Mouse (Mus musculus) hindbrain, embryonic 10.5 days (tissue): ENCODE results near the gene Rabl6. TPM values are rescaled to one million over a fixed set of nuclear protein-coding genes. Genes with fewer than 3 reads are reported as not detected.
"Not testable (repeated sequence)": the region's sequence is repeated elsewhere in the genome, so short reads cannot be mapped to it uniquely, and the experiment has no call there.

Experiments
- DNase-seq: peaks from one replicate; pipeline ENCODE4 v3.0.0-alpha.2; 2017; ENCODE audit warnings: low spot score
- H3K27ac ChIP-seq: fragments of 300-500 bp; sonication (generic); 2 replicates; pipeline ENCODE4 v1.5.1; 2016; ENCODE audit warnings: mild to moderate bottlenecking, moderate library complexity
- H3K27me3 ChIP-seq: fragments of 300-500 bp; sonication (generic); 2 replicates; pipeline ENCODE4 v1.6.1; 2016; ENCODE audit warnings: mild to moderate bottlenecking; ENCODE audit not compliant: poor library complexity, insufficient read depth, severe bottlenecking
- H3K36me3 ChIP-seq: fragments of 300-500 bp; sonication (generic); 2 replicates; pipeline ENCODE4 v1.6.1; 2016; ENCODE audit warnings: mild to moderate bottlenecking, moderate library complexity
- H3K4me1 ChIP-seq: fragments of 300-500 bp; sonication (generic); replicated peaks from 2 replicates; pipeline ENCODE4 v1.6.1; 2016; ENCODE audit warnings: mild to moderate bottlenecking
- H3K4me3 ChIP-seq: fragments of 300-500 bp; sonication (generic); 2 replicates; pipeline ENCODE4 v1.5.1; 2016; ENCODE audit warnings: mild to moderate bottlenecking, moderate library complexity
- H3K9me3 ChIP-seq: fragments of 300-500 bp; sonication (generic); 2 replicates; pipeline ENCODE4 v1.6.1; 2016; ENCODE audit warnings: mild to moderate bottlenecking, moderate library complexity
- WGBS: fragments of 180-500 bp; shearing (Covaris S2); methylation state at CpG from one replicate; pipeline ENCODE4 v1.1.7; 2016; 5-methylcytosine and 5-hydroxymethylcytosine counted together
- polyA plus RNA-seq: library from polyadenylated mRNA; unstranded; fragments of >200 nt; fragmentation: Nextera tagmentation; extraction: Ambion mirVana; gene quantifications from 2 replicates; pipeline ENCODE4 v1.2.1, GENCODE M21; 2016

Gene Rabl6
- polyA plus RNA-seq, 1 experiment from 2014 or later: 75.5 TPM

DNA sequence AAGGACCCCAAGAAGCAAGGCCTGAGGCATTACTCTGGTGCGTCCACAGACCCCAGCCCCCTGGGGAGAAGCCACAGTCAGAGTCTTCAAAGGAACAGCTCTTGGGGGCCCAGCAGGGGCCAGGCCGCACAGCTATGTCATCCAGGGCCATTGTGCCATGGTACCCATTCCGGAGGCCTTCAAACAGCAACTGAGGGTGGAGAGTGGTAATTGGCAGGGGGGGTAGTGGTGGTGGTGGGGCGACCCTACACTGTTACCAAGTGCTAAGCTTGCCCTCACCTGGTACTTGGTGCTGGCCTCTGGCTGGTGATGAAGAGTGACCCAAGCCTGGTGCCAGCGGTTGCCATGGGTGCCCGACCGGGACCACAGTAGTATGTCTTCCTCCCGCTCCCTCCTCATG lies 42.6 kb downstream of the Rabl6 start:
- peaks cover 100% of the 10 kb centered on the region for H3K36me3 ChIP-seq
- H3K4me1 ChIP-seq: 0 out of 2 replicates have a peak, but pooled peaks cover 5% of the 10 kb centered on the region
- H3K4me3 ChIP-seq: no peak overlapping the region
- no peak overlapping the region for H3K27ac ChIP-seq
- H3K9me3 ChIP-seq: no peaks in the 10 kb centered on the region
- WGBS: 92% methylated on average over 8 of the region's 8 CpGs
- no peaks in the 10 kb centered on the region for H3K27me3 ChIP-seq
- DNase-seq: no peak

DNA sequence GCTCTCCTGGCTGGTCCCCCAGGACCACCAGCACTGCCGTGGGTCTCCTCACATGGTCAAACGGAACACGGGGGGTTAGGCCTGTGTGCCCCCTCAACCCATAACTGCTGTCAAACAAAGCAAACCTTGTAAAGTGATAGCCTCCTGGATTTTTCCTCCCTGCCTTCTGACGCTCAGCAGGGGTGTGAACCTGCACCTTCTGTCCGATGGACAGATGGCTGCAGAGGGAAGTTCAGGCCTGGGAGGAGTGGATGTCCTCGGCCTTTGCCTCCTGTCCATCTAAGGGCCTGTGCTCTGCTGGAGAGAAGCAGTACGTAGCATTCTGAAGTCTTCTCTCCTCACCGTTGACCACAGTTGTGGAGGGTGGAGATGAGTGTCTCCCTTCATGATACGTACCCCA lies 46.4 kb downstream of the Rabl6 start:
- H3K36me3 ChIP-seq: peaks cover 72% of the 10 kb centered on the region
- DNase-seq: no peak
- WGBS: 81% methylated on average over 9 of the region's 9 CpGs
- no peak overlapping the region for H3K4me3 ChIP-seq
- H3K27ac ChIP-seq: no peak overlapping the region
- no peaks in the 10 kb centered on the region for H3K27me3 ChIP-seq
- no peaks in the 10 kb centered on the region for H3K9me3 ChIP-seq
- H3K4me1 ChIP-seq: peaks cover 22% of the 10 kb centered on the region

GRCm38 (mm10) chr2:25560551-25560950 lies 47.8 kb downstream of the Rabl6 start:
- peaks cover 30% of the 10 kb centered on the region for H3K4me1 ChIP-seq
- H3K27ac ChIP-seq: no peak overlapping the region
- no peaks in the 10 kb centered on the region for H3K27me3 ChIP-seq
- H3K4me3 ChIP-seq: peak overlapping the region; percentile 9; the same call in 1 of the 2 replicates
- H3K36me3 ChIP-seq: peaks cover 58% of the 10 kb centered on the region
- WGBS: 92% methylated on average over 8 of the region's 8 CpGs
- no peaks in the 10 kb centered on the region for H3K9me3 ChIP-seq
- DNase-seq: no peak

DNA sequence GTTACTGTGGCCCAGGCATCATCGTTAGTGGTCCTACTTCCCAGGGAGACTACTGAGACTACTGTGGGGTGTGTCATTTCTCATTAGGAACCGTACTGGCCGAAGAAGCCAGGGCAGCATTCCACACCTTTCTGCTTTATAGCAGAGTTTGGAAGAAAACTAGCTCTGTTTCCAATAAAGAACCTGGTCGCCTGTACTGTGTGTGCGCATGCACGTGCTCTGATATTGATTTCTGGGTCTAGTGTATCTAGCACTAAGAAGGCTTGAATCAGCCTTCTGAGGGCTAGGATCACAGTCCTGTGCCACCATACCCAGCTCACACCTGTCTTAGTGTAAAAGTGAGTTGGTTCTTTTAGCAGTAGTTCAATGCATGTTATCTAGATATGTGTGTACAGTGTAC lies 49.5 kb downstream of the Rabl6 start:
- Histone ChIP-seq H3K4me3 (peak overlapping the region; percentile 99), H3K27me3 (no peaks in the 10 kb centered on the region), H3K9me3 (no peaks in the 10 kb centered on the region), H3K4me1 (peaks cover 30% of the 10 kb centered on the region), H3K36me3 (peaks cover 40% of the 10 kb centered on the region), H3K27ac (peak overlapping the region; percentile 95; the same call in 1 of the 2 replicates)
- WGBS: 85% methylated on average over 6 of the region's 6 CpGs
- no peak for DNase-seq

GRCm38 (mm10) chr2:25557964-25558360 lies 50.4 kb downstream of the Rabl6 start:
- peaks cover 32% of the 10 kb centered on the region for H3K36me3 ChIP-seq
- under 1% methylated on average over 24 of the region's 24 CpGs for WGBS
- H3K9me3 ChIP-seq: no peaks in the 10 kb centered on the region
- H3K27ac ChIP-seq: peak overlapping the region; percentile 95
- no peak for DNase-seq
- H3K4me1 ChIP-seq: peaks cover 30% of the 10 kb centered on the region
- no peaks in the 10 kb centered on the region for H3K27me3 ChIP-seq
- H3K4me3 ChIP-seq: peak overlapping the region; percentile 99

GRCm38 (mm10) chr2:25557221-25557963 lies 50.9 kb downstream of the Rabl6 start, which contains the start of gene Edf1:
TSS of gene Edf1 (plus strand) at chr2:25557847.
- peak; percentile 95 for DNase-seq
- H3K27me3 ChIP-seq: no peaks in the 10 kb centered on the region
- H3K27ac ChIP-seq: peak within 1 kb of the TSS; percentile 95
- no peaks in the 10 kb centered on the region for H3K9me3 ChIP-seq
- peaks cover 26% of the 10 kb centered on the region for H3K36me3 ChIP-seq
- H3K4me1 ChIP-seq: peaks cover 30% of the 10 kb centered on the region
- under 1% methylated on average over 61 of the region's 61 CpGs for WGBS
- peak within 1 kb of the TSS; percentile 99 for H3K4me3 ChIP-seq

- DNase-seq: no peak
- Histone ChIP-seq H3K4me1 (peaks cover 30% of the 10 kb centered on the region), H3K27ac (no peak overlapping the region), H3K36me3 (peaks cover 15% of the 10 kb centered on the region), H3K27me3 (no peaks in the 10 kb centered on the region), H3K4me3 (no peak overlapping the region), H3K9me3 (no peaks in the 10 kb centered on the region)
- WGBS: 51% methylated on average over 1 of the region's 1 CpGs
These were observed 52.0 kb downstream of the Rabl6 start for GRCm38 (mm10) chr2:25556296-25556695.

DNA sequence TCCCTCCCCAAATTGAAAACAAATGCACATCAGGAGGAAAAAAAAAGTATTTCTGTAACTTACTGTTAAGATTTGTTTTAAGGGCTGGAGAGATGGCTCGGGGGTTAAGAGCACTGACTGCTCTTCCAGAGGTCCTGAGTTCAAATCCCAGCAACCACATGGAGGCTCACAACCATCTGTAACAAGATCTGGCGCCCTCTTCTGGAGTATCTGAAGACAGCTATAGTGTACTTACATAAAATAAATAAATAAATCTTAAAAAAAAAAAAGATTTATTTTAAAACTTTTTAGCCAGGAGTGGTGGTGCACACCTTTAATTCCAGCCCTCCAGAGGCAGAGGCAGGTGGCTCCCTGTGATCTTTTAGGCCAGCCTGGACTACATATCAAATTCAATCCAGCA lies 52.8 kb downstream of the Rabl6 start:
- H3K4me1 ChIP-seq: peaks cover 30% of the 10 kb centered on the region
- not testable (repeated sequence) for H3K9me3 ChIP-seq, H3K36me3 ChIP-seq, H3K4me3 ChIP-seq, H3K27ac ChIP-seq, H3K27me3 ChIP-seq, DNase-seq
- 53% methylated on average over 2 of the region's 2 CpGs for WGBS

DNA sequence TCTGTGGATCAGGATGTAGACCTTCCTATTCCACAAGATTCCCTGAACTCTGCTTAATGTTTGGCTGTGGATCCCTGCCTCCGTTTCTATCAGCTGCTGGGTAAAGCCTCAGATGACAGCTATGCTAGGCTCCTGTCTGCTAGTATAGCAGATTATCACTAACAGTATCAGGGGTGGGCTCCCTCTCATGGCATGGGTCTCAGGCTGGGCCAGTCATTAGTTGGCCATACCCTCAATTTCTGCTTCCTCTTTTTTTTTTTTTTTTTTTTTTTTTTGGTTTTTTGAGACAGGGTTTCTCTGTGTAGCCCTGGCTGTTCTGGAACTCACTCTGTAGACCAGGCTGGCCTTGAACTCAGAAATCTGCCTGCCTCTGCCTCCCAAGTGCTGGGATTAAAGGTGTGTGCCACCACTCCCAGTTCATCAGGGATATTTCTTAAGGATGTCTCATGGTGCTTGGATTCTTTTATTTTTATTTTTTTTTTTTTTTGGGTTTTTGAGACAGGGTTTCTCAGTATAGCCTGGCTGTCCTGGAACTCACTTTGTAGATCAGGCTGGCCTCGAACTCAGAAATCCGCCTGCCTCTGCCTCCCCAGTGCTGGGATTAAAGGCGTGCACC lies 55.0 kb downstream of the Rabl6 start:
- 85% methylated on average over 4 of the region's 4 CpGs for WGBS
- not testable (repeated sequence) for H3K27me3 ChIP-seq, H3K36me3 ChIP-seq, H3K9me3 ChIP-seq, H3K4me3 ChIP-seq, H3K27ac ChIP-seq, DNase-seq
- H3K4me1 ChIP-seq: peaks cover 19% of the 10 kb centered on the region

DNA sequence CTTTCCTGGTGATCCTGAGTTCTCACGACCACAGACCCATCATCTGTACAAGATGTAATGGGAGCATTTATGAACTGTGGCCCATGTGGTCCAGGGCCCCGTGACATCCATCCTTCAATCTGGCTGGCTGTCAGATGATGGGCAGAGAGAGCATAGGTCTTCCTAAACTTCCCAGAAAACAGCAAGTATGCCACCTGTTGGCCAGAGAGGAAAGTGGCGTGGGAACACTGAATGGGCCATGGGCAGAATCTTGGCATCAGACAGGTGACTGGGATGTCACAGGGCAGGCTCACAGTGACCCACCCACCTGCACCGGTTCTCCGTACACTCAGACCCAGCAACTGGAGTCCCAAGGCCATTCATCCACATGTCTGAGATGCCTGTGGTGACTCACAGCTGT lies 57.1 kb downstream of the Rabl6 start:
- Histone ChIP-seq H3K27me3 (no peaks in the 10 kb centered on the region), H3K4me3 (no peak overlapping the region), H3K9me3 (no peaks in the 10 kb centered on the region), H3K27ac (no peak overlapping the region), H3K4me1 (peaks cover 8% of the 10 kb centered on the region), H3K36me3 (no peaks in the 10 kb centered on the region)
- DNase-seq: no peak
- 41% methylated on average over 5 of the region's 5 CpGs for WGBS

- H3K27ac ChIP-seq: no peak overlapping the region
- WGBS: 80% methylated on average over 9 of the region's 9 CpGs
- DNase-seq: no peak
These were observed 59.0 kb downstream of the Rabl6 start for GRCm38 (mm10) chr2:25549021-25549991.

DNA sequence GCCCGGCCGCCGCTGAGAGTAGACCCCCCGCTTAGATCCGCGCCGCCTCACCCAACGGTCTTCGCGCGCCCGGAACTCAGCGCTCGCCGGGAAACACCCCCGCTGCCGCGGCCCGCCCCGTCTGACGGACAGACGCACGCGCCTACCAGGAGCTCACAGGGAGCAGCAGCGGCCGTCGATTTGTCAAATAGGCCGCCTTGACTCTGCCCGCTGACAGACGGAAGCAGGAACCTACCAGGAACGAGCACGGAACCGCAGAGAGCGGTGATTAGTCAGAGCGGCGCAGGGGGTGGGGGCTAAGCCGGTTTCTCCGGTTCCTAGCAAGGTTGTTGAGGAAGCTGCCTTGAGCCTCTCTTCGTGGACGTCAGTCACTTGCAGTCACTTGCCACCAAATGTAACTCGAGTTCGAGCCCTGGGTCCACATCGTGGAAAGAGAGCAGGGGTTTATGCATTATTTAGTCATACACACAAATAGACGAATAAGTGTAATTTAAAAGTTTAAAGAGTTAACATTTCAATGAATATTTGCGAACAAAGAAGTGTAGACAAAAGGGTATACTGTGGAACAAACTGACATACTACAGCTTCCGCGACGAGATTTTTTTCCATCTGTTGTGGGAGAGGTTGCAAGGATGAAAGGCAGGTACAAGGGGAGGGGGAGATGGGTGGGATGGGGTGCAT lies 61.4 kb downstream of the Rabl6 start, which contains the start of gene Traf2:
Gene Traf2, minus strand, starts transcription at position 130 of the 681 bp plus-strand sequence.
- no peaks in the 10 kb centered on the region for H3K9me3 ChIP-seq
- 4% methylated on average over 48 of the region's 48 CpGs for WGBS
- DNase-seq: peak; percentile 99
- H3K36me3 ChIP-seq: peaks cover 11% of the 10 kb centered on the region; the same call in 1 of the 2 replicates
- peak within 1 kb of the TSS; percentile 95 for H3K27ac ChIP-seq
- no peaks in the 10 kb centered on the region for H3K27me3 ChIP-seq
- H3K4me1 ChIP-seq: peaks cover 34% of the 10 kb centered on the region
- peak within 1 kb of the TSS; percentile 85 for H3K4me3 ChIP-seq

More at GRCm38 (mm10) chr2:25549021-25549991, 59.0 kb downstream of the Rabl6 start:
- Histone ChIP-seq H3K9me3 (no peaks in the 10 kb centered on the region), H3K4me3 (no peak overlapping the region), H3K27me3 (no peaks in the 10 kb centered on the region), H3K4me1 (peaks cover 25% of the 10 kb centered on the region), H3K36me3 (peaks cover 8% of the 10 kb centered on the region; the same call in 1 of the 2 replicates)
